Mouse (Mus musculus): ENCODE results near the gene Hoxd1. TPM values are rescaled to one million over a fixed set of nuclear protein-coding genes. Genes with fewer than 3 reads are reported as not detected.

The Hoxd1 gene
- polyA plus RNA-seq, 1 experiment from 2014 or later = not detected

GRCm38 (mm10) chr2:74734451-74734850 lies 28.3 kb upstream of the Hoxd1 start:
- WGBS = 3% methylated on average over 13 of the region's 13 CpGs
- Histone ChIP-seq H3K9ac (no peak overlapping the region), H3K27ac (replicated peaks) (no peak overlapping the region), H3K4me2 (no peak overlapping the region), H3K4me3 (no peak overlapping the region), H3K27me3 (replicated peaks) (peaks cover 100% of the 10 kb centered on the region), H3K4me1 (peaks cover 13% of the 10 kb centered on the region; the same call in 1 of the 2 replicates), H3K9me3 (no peaks in the 10 kb centered on the region), H3K36me3 (no peaks in the 10 kb centered on the region)
- ATAC-seq (ENCODE audit: extremely low read depth, insufficient number of reproducible peaks, low FRiP score, low TSS enrichment) = no peak

GRCm38 (mm10) chr2:74734996-74735811 lies 27.6 kb upstream of the Hoxd1 start:
- Histone ChIP-seq H3K36me3 (no peaks in the 10 kb centered on the region), H3K9ac (no peak overlapping the region), H3K4me2 (peak overlapping the region; percentile 53; the same call in 1 of the 2 replicates), H3K27ac (replicated peaks) (no peak overlapping the region), H3K4me1 (peaks cover 14% of the 10 kb centered on the region), H3K9me3 (no peaks in the 10 kb centered on the region), H3K4me3 (peak overlapping the region; percentile 29; the same call in 1 of the 2 replicates), H3K27me3 (replicated peaks) (peaks cover 100% of the 10 kb centered on the region)
- 3% methylated on average over 27 of the region's 27 CpGs for WGBS
- ATAC-seq (ENCODE audit: extremely low read depth, insufficient number of reproducible peaks, low FRiP score, low TSS enrichment) = no peak

- Histone ChIP-seq H3K27ac (replicated peaks) (no peak overlapping the region), H3K36me3 (no peaks in the 10 kb centered on the region), H3K4me2 (peak overlapping the region; percentile 53), H3K9me3 (no peaks in the 10 kb centered on the region), H3K4me3 (peak overlapping the region; percentile 29), H3K4me1 (peaks cover 19% of the 10 kb centered on the region), H3K9ac (0 out of 2 replicates have a peak overlapping the region, but pooled peaks have one; percentile 24), H3K27me3 (replicated peaks) (peaks cover 99% of the 10 kb centered on the region)
- WGBS = under 1% methylated on average over 42 of the region's 42 CpGs
- no peak for ATAC-seq (ENCODE audit: extremely low read depth, insufficient number of reproducible peaks, low FRiP score, low TSS enrichment)
These were observed 26.7 kb upstream of the Hoxd1 start for GRCm38 (mm10) chr2:74735851-74736687.

GRCm38 (mm10) chr2:74736688-74737577 lies 25.8 kb upstream of the Hoxd1 start:
- no peak overlapping the region for H3K4me2 ChIP-seq
- H3K4me3 ChIP-seq = peak overlapping the region; percentile 29
- no peak for ATAC-seq (ENCODE audit: extremely low read depth, insufficient number of reproducible peaks, low FRiP score, low TSS enrichment)

GRCm38 (mm10) chr2:74737578-74738070 lies 25.2 kb upstream of the Hoxd1 start:
- H3K9me3 ChIP-seq = no peaks in the 10 kb centered on the region
- H3K27ac ChIP-seq (replicated peaks) = no peak overlapping the region
- 0 out of 2 replicates have a peak overlapping the region, but pooled peaks have one; percentile 8 for H3K4me3 ChIP-seq
- peaks cover 14% of the 10 kb centered on the region for H3K4me1 ChIP-seq
- WGBS = 6% methylated on average over 7 of the region's 7 CpGs
- H3K36me3 ChIP-seq = no peaks in the 10 kb centered on the region
- H3K4me2 ChIP-seq = no peak overlapping the region
- H3K9ac ChIP-seq = no peak overlapping the region
- peaks cover 99% of the 10 kb centered on the region for H3K27me3 ChIP-seq (replicated peaks)
- no peak for ATAC-seq (ENCODE audit: extremely low read depth, insufficient number of reproducible peaks, low FRiP score, low TSS enrichment)

More at GRCm38 (mm10) chr2:74736688-74737577, 25.8 kb upstream of the Hoxd1 start:
- Histone ChIP-seq H3K4me1 (peaks cover 19% of the 10 kb centered on the region), H3K27ac (replicated peaks) (no peak overlapping the region), H3K9ac (no peak overlapping the region), H3K36me3 (no peaks in the 10 kb centered on the region), H3K27me3 (replicated peaks) (peaks cover 99% of the 10 kb centered on the region), H3K9me3 (no peaks in the 10 kb centered on the region)
- 4% methylated on average over 15 of the region's 15 CpGs for WGBS

- ATAC-seq (ENCODE audit: extremely low read depth, insufficient number of reproducible peaks, low FRiP score, low TSS enrichment) = no peak
- WGBS = 2% methylated on average over 20 of the region's 20 CpGs
- peaks cover 12% of the 10 kb centered on the region for H3K4me1 ChIP-seq
These were observed 23.9 kb upstream of the Hoxd1 start for GRCm38 (mm10) chr2:74738623-74739475.

GRCm38 (mm10) chr2:74739476-74739800 lies 23.3 kb upstream of the Hoxd1 start:
- WGBS = 9% methylated on average over 2 of the region's 2 CpGs
- H3K9me3 ChIP-seq = no peaks in the 10 kb centered on the region
- no peak overlapping the region for H3K4me2 ChIP-seq
- ATAC-seq (ENCODE audit: extremely low read depth, insufficient number of reproducible peaks, low FRiP score, low TSS enrichment) = no peak
- peaks cover 12% of the 10 kb centered on the region for H3K4me1 ChIP-seq
- no peak overlapping the region for H3K4me3 ChIP-seq
- H3K36me3 ChIP-seq = no peaks in the 10 kb centered on the region
- no peak overlapping the region for H3K9ac ChIP-seq
- peaks cover 99% of the 10 kb centered on the region for H3K27me3 ChIP-seq (replicated peaks)
- no peak overlapping the region for H3K27ac ChIP-seq (replicated peaks)

More at GRCm38 (mm10) chr2:74738623-74739475, 23.9 kb upstream of the Hoxd1 start:
- Histone ChIP-seq H3K9ac (no peak overlapping the region), H3K4me3 (no peak overlapping the region), H3K4me2 (no peak overlapping the region), H3K27me3 (replicated peaks) (peaks cover 99% of the 10 kb centered on the region), H3K36me3 (no peaks in the 10 kb centered on the region), H3K9me3 (no peaks in the 10 kb centered on the region), H3K27ac (replicated peaks) (no peak overlapping the region)

- Histone ChIP-seq H3K27me3 (replicated peaks) (peaks cover 99% of the 10 kb centered on the region), H3K9ac (no peak overlapping the region), H3K9me3 (no peaks in the 10 kb centered on the region), H3K4me1 (peaks cover 12% of the 10 kb centered on the region), H3K4me2 (peak overlapping the region; percentile 48; the same call in 1 of the 2 replicates), H3K36me3 (no peaks in the 10 kb centered on the region), H3K27ac (replicated peaks) (no peak overlapping the region), H3K4me3 (peak overlapping the region; percentile 24; the same call in 1 of the 2 replicates)
- 4% methylated on average over 14 of the region's 14 CpGs for WGBS
- ATAC-seq (ENCODE audit: extremely low read depth, insufficient number of reproducible peaks, low FRiP score, low TSS enrichment) = no peak
These were observed 22.9 kb upstream of the Hoxd1 start for GRCm38 (mm10) chr2:74739869-74740268.

GRCm38 (mm10) chr2:74740311-74741091 lies 22.3 kb upstream of the Hoxd1 start:
- no peaks in the 10 kb centered on the region for H3K9me3 ChIP-seq
- H3K9ac ChIP-seq = no peak overlapping the region
- peaks cover 12% of the 10 kb centered on the region for H3K4me1 ChIP-seq
- H3K4me3 ChIP-seq = peak overlapping the region; percentile 24
- no peaks in the 10 kb centered on the region for H3K36me3 ChIP-seq
- 2% methylated on average over 43 of the region's 43 CpGs for WGBS
- peaks cover 99% of the 10 kb centered on the region for H3K27me3 ChIP-seq (replicated peaks)
- peak overlapping the region; percentile 48 for H3K4me2 ChIP-seq
- no peak for ATAC-seq (ENCODE audit: extremely low read depth, insufficient number of reproducible peaks, low FRiP score, low TSS enrichment)
- no peak overlapping the region for H3K27ac ChIP-seq (replicated peaks)

Measured in heart, embryonic 13.5 days (tissue).